Mouse (Mus musculus): Measurements from ENCODE around the gene Prkar2b. TPM values are rescaled to one million over a fixed set of nuclear protein-coding genes. Genes with fewer than 3 reads are reported as not detected.

Gene Prkar2b
- polyA plus RNA-seq, 1 experiment from 2014 or later: 16.2 TPM

GRCm38 (mm10) chr12:32057461-32058199 is 3.5 kb downstream of the Prkar2b start:
- Histone ChIP-seq H3K4me3 (no peak overlapping the region), H3K9ac (no peak overlapping the region), H3K36me3 (no peaks in the 10 kb centered on the region), H3K9me3 (no peaks in the 10 kb centered on the region), H3K4me2 (no peak overlapping the region), H3K27me3 (no peaks in the 10 kb centered on the region), H3K4me1 (peaks cover 12% of the 10 kb centered on the region; the same call in 1 of the 2 replicates), H3K27ac (no peak overlapping the region)
- WGBS: 80% methylated on average over 12 of the region's 12 CpGs
- ATAC-seq (ENCODE audit: insufficient number of reproducible peaks, low FRiP score, low TSS enrichment, low read depth): no peak

DNA sequence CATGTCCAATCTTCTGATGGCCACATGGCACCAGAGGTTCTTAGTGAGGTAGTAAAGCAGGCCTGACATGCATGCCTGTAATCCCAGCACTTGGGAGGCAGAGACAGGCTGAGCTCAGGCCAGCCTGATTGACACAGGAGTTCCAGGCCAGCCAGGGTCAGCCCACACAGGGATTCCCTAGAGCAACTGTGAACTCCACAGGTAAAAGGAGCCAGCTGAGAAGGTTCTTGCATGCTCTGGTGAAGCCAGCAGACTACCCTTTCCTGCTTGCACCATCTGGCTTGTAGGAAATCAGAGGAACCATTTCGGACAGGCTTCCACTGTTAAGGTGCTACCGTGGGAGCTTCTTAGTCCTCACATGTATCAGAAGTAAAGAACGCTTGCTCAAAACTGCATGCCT is 5.3 kb downstream of the Prkar2b start:
- H3K4me3 ChIP-seq: no peak overlapping the region
- 0 out of 2 replicates have a peak, but pooled peaks cover 9% of the 10 kb centered on the region for H3K4me1 ChIP-seq
- 93% methylated on average over 3 of the region's 3 CpGs for WGBS
- no peaks in the 10 kb centered on the region for H3K9me3 ChIP-seq
- H3K27me3 ChIP-seq: no peaks in the 10 kb centered on the region
- no peaks in the 10 kb centered on the region for H3K36me3 ChIP-seq
- no peak overlapping the region for H3K4me2 ChIP-seq
- ATAC-seq (ENCODE audit: insufficient number of reproducible peaks, low FRiP score, low TSS enrichment, low read depth): no peak
- no peak overlapping the region for H3K27ac ChIP-seq
- no peak overlapping the region for H3K9ac ChIP-seq

DNA sequence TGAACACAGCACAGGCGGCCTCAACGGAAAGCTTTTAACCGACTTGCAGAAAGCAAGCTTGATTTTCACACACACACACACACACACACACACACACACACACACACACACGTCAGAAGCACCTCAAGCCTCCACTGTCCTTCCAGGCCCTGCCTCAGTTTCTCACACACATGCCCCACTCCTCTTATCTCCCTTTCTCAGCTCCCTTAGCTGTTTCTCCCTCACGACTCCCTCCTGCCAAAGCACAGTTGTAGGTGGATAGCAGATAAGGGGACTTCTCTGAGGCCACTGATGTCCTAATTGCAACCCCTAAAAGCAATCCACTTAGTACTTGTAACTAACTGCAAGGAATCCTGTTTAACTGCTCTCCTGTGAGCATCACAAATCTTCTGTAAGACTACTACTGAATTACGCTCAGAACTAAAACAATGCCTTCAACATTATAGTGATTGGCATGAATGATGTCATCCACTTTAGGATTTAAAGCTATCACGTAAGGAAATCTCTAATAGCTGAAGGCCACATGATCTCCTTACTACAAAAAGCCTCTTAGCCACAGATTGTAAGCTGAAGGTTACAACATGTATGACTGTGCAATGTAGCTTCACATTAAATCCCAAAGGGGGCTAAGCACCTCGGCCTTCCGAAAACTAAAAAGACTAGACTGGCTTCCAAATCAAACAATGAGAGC is 6.5 kb downstream of the Prkar2b start:
- Histone ChIP-seq H3K4me2 (no peak overlapping the region), H3K27me3 (no peaks in the 10 kb centered on the region), H3K4me1 (0 out of 2 replicates have a peak, but pooled peaks cover 2% of the 10 kb centered on the region), H3K4me3 (no peak overlapping the region), H3K27ac (no peak overlapping the region), H3K9ac (no peak overlapping the region), H3K36me3 (no peaks in the 10 kb centered on the region), H3K9me3 (no peaks in the 10 kb centered on the region)
- ATAC-seq (ENCODE audit: insufficient number of reproducible peaks, low FRiP score, low TSS enrichment, low read depth): no peak
- WGBS: 49% methylated on average over 9 of the region's 9 CpGs

- H3K4me3 ChIP-seq: no peak overlapping the region
- WGBS: 56% methylated on average over 11 of the region's 11 CpGs
- no peaks in the 10 kb centered on the region for H3K27me3 ChIP-seq
- no peaks in the 10 kb centered on the region for H3K36me3 ChIP-seq
- no peaks in the 10 kb centered on the region for H3K9me3 ChIP-seq
- no peak overlapping the region for H3K27ac ChIP-seq
- H3K4me2 ChIP-seq: no peak overlapping the region
- H3K4me1 ChIP-seq: no peaks in the 10 kb centered on the region
- no peak for ATAC-seq (ENCODE audit: insufficient number of reproducible peaks, low FRiP score, low TSS enrichment, low read depth)
- H3K9ac ChIP-seq: no peak overlapping the region
Measured at GRCm38 (mm10) chr12:32053637-32054366, 7.3 kb downstream of the Prkar2b start.

DNA sequence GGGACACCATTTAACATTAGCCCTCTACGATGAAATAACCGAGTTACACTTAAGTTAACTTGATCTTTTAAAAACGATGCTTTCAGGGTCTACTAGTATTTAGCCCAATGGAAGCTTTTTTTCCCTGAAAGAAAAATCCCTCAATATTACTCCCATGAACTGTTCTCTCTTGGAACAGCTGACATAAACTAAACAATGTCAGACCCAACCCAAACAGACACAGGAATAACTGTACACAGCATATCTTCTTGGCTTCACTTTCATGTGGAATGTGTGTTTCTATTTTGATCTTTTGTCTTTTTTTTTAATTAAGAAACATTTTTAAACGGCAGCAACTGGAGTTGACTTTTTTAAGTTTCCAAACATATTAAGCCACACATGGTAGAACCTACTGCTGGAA is 8.2 kb downstream of the Prkar2b start:
- Histone ChIP-seq H3K9ac (no peak overlapping the region), H3K4me2 (no peak overlapping the region), H3K27me3 (no peaks in the 10 kb centered on the region), H3K36me3 (no peaks in the 10 kb centered on the region), H3K27ac (no peak overlapping the region), H3K4me1 (no peaks in the 10 kb centered on the region), H3K9me3 (no peaks in the 10 kb centered on the region), H3K4me3 (no peak overlapping the region)
- ATAC-seq (ENCODE audit: insufficient number of reproducible peaks, low FRiP score, low TSS enrichment, low read depth): no peak
- 73% methylated on average over 4 of the region's 4 CpGs for WGBS

- Histone ChIP-seq H3K4me1 (peaks cover 3% of the 10 kb centered on the region; the same call in 1 of the 2 replicates), H3K9me3 (no peaks in the 10 kb centered on the region), H3K4me2 (no peak overlapping the region), H3K9ac (no peak overlapping the region), H3K27me3 (no peaks in the 10 kb centered on the region), H3K4me3 (no peak overlapping the region), H3K36me3 (no peaks in the 10 kb centered on the region), H3K27ac (no peak overlapping the region)
- no peak for ATAC-seq (ENCODE audit: insufficient number of reproducible peaks, low FRiP score, low TSS enrichment, low read depth)
- 59% methylated on average over 5 of the region's 5 CpGs for WGBS
Measured at GRCm38 (mm10) chr12:32050165-32050564, 10.9 kb downstream of the Prkar2b start.

DNA sequence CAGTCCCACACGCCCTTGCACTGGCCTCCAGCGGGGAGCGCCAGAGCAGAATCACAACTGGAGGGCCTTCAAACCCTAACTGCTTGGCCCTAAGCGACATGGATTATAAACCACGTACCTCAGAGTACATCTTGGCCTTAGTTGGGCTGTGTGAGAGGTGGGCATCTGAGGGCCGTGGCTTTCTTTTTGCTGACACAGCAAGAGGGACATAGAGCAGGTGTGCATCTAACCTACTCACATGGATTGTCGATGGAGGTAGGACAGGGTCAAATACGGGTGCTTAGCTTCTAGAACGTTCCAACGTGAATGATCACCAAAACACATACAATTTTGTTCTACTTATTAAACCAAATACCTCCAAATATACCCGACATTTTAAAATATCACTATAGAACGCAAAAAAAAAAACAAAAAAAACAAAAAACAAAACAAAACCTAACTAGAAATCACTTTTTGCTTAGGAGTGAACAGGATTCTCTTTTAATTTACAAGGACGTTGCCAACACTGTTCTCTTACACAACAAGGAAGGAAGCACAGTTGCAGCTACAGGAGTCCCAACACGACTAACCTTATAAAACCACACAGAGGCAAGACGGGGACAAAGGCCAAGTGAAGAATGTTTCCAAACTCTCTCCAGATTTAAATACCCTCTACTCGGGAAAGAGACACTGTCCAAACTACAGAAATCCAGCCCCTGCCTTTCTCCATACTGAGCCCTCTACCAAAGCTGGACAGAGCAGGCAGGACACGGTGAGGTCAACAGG is 15.3 kb downstream of the Prkar2b start:
- no peak overlapping the region for H3K4me2 ChIP-seq
- no peaks in the 10 kb centered on the region for H3K36me3 ChIP-seq
- no peak for ATAC-seq (ENCODE audit: insufficient number of reproducible peaks, low FRiP score, low TSS enrichment, low read depth)
- H3K9me3 ChIP-seq: no peaks in the 10 kb centered on the region
- no peak overlapping the region for H3K27ac ChIP-seq
- H3K9ac ChIP-seq: no peak overlapping the region
- peaks cover 8% of the 10 kb centered on the region for H3K4me1 ChIP-seq
- no peaks in the 10 kb centered on the region for H3K27me3 ChIP-seq
- WGBS: 73% methylated on average over 17 of the region's 17 CpGs
- H3K4me3 ChIP-seq: no peak overlapping the region

DNA sequence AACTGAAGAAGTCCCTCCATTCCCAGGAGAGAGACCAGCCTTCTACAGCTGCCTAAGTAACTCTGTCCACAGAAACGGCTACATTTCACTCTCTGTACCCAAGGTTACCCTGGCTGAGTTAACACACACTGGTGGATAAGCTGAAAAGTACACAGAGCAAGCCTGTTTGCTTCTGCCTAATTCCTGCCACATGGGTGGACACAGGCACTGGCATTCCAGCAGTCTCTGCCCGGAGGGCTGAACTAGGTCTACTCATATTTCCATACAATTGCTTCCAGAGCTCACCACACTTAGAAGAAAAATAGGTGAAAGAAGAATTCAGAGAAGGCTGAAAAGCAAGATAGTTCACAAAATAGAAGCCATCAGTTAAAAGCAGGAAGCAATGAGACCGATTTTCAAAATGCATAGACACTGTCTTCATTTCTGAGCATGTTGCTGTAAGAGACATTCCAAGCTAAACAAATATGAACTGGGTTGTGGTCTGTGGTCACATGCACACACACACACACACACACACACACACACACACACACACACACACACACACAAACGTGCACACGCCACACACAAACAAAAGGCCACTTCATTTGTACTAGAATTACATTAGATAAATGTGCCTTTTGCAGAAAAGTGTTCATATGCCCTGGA is 16.5 kb downstream of the Prkar2b start:
- H3K4me3 ChIP-seq: no peak overlapping the region
- WGBS: 25% methylated on average over 5 of the region's 5 CpGs
- no peak overlapping the region for H3K4me2 ChIP-seq
- H3K4me1 ChIP-seq: peaks cover 8% of the 10 kb centered on the region
- ATAC-seq (ENCODE audit: insufficient number of reproducible peaks, low FRiP score, low TSS enrichment, low read depth): peak; percentile 80; the same call in 1 of the 2 replicates
- no peaks in the 10 kb centered on the region for H3K9me3 ChIP-seq
- no peak overlapping the region for H3K9ac ChIP-seq
- peak overlapping the region; percentile 44 for H3K27ac ChIP-seq
- no peaks in the 10 kb centered on the region for H3K27me3 ChIP-seq
- H3K36me3 ChIP-seq: no peaks in the 10 kb centered on the region

GRCm38 (mm10) chr12:32033536-32033935 is 27.6 kb downstream of the Prkar2b start:
- Histone ChIP-seq H3K27ac (no peak overlapping the region), H3K36me3 (no peaks in the 10 kb centered on the region), H3K4me2 (no peak overlapping the region), H3K9ac (no peak overlapping the region), H3K9me3 (no peaks in the 10 kb centered on the region), H3K4me3 (no peak overlapping the region), H3K4me1 (no peaks in the 10 kb centered on the region), H3K27me3 (no peaks in the 10 kb centered on the region)
- WGBS: 53% methylated on average over 6 of the region's 6 CpGs
- no peak for ATAC-seq (ENCODE audit: insufficient number of reproducible peaks, low FRiP score, low TSS enrichment, low read depth)

DNA sequence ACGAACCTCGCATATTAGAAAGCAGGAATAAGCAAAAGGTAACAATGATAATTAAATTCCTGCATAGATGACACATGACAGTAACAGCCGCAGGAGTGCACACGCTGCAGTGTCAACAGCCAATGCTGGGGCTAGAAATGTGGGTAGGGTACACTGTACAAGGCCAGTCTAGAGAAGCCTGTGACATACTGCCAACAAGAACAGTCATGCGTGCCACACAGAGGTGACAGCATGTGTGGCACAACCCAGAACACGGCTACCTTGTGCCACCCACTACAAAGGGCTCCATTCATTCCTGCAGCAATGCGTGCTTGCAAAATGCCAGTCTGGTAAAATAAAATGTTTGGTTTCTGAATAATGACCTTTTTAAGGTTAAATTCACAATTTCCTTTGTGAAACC is 28.2 kb downstream of the Prkar2b start:
- no peak overlapping the region for H3K4me2 ChIP-seq
- no peaks in the 10 kb centered on the region for H3K4me1 ChIP-seq
- no peak overlapping the region for H3K4me3 ChIP-seq
- H3K27me3 ChIP-seq: no peaks in the 10 kb centered on the region
- no peak for ATAC-seq (ENCODE audit: insufficient number of reproducible peaks, low FRiP score, low TSS enrichment, low read depth)
- no peak overlapping the region for H3K9ac ChIP-seq
- 80% methylated on average over 7 of the region's 7 CpGs for WGBS
- H3K9me3 ChIP-seq: no peaks in the 10 kb centered on the region
- H3K27ac ChIP-seq: no peak overlapping the region
- H3K36me3 ChIP-seq: no peaks in the 10 kb centered on the region

DNA sequence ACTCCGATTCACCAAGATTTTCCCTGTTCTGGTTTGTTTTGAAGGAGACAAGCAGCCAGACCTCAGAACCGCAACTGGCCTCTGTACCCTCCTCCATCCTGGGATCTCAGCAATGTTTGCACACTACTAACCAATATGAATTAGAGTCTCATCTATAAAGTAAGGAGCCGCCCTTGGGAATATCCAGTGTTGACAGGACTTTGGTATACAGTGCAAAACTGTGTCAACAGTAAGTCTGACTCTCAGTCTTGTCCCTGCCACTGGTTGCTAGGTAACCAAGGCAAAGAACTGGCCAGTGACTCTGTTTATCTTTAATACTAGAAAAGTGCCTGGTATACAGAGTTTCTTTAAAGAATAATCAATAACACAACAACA is 42.7 kb downstream of the Prkar2b start:
- no peaks in the 10 kb centered on the region for H3K9me3 ChIP-seq
- ATAC-seq (ENCODE audit: insufficient number of reproducible peaks, low FRiP score, low TSS enrichment, low read depth): no peak
- H3K4me2 ChIP-seq: no peak overlapping the region
- H3K27me3 ChIP-seq: no peaks in the 10 kb centered on the region
- H3K36me3 ChIP-seq: no peaks in the 10 kb centered on the region
- no peak overlapping the region for H3K4me3 ChIP-seq
- no peak overlapping the region for H3K27ac ChIP-seq
- 67% methylated on average over 3 of the region's 3 CpGs for WGBS
- no peak overlapping the region for H3K9ac ChIP-seq
- H3K4me1 ChIP-seq: no peaks in the 10 kb centered on the region

Measured in limb, embryonic 15.5 days (tissue).